Mouse (Mus musculus): ENCODE measurements around the gene Sez6l2. TPM values are rescaled to one million over a fixed set of nuclear protein-coding genes. Genes with fewer than 3 reads are reported as not detected.
A peak's percentile ranks its signal among the peaks of the same experiment; 100 is the strongest.
"Not testable (repeated sequence)": the region's sequence is repeated elsewhere in the genome, so short reads cannot be mapped to it uniquely, and the experiment has no call there.

Gene Sez6l2
- 32.7 and 36.7 TPM in 2 replicates for polyA plus RNA-seq (2015; fragmentation: Nextera tagmentation; extraction: Ambion mirVana)

DNA sequence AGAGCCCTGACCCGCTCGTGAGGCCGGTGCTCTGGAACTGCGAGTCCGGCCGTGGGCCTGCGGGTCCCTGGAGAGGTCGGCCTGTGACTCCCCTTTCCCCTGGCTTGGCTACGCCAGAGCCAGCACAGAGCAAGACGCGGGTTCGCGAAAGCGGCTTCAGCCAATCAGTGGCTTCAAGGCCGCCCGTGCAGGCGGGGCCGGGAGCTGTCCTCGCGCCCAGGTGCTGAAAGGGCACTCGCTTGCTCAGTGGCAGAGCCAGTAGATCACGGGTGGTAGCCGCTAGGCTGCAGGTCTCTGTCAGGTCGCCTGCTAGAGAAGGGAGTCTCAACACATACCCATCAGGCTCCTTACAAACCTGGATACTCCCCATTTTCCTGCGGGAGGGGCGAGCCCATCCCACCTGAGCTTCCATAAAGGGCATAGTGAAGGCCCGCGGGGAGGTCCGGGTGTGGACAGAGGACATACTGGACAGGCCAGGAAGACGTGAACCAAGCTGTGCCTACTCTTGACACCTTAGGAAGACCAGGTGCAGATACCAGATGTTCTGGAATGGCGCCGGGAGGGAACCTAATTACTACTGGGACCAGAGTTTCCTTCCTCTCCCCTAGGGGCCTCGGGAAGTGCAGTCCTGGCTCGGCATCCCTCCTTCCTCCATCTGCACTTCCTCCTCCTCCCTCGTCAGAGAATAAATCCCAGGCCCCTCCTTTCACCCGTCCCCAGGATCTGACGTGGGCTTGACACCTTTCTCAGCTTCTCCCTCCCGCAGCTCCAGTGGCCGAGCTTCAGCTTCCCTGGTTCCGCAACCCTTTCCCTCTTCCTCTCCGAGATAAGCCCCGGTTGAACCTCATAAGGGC lies at the start of gene Sez6l2:
Sez6l2 (plus strand) TSS at position 771 of the 854 bp plus-strand sequence.
- H3K9ac ChIP-seq: peak within 1 kb of the TSS; percentile 75
- WGBS: under 1% methylated on average over 40 of the region's 42 CpGs
- peaks cover 70% of the 10 kb centered on the region for H3K4me1 ChIP-seq (replicated peaks)
- no peaks in the 10 kb centered on the region for H3K9me3 ChIP-seq
- ATAC-seq (ENCODE audit: low FRiP score): peak; percentile 93
- peak within 1 kb of the TSS; percentile 95 for H3K4me2 ChIP-seq
- peaks cover 20% of the 10 kb centered on the region for H3K36me3 ChIP-seq
- H3K27me3 ChIP-seq: peaks cover 14% of the 10 kb centered on the region; the same call in 1 of the 2 replicates
- peak within 1 kb of the TSS; percentile 95 for H3K27ac ChIP-seq
- peak within 1 kb of the TSS; percentile 47 for H3K4me3 ChIP-seq

DNA sequence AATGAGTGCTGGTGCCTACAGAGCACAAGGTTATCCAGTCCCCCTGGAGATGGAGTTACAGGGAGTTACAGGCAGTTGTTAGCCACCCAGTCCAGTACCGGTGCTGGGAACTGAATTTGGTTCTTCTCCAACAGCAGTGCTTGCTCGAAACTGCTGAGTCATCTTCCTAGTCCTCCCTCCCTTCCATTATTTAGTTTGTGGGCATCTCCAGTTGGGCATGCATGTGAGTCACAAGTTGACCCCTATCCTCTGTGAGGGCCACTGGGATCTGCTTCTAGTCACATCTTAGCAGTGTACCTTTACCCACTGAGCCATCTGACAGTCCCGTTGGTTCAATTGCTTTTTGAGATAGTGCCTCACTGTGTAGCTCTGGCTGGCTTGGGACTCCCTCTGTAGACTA lies 44.8 kb upstream of the Sez6l2 start:
- 78% methylated on average over 3 of the region's 3 CpGs for WGBS
- Histone ChIP-seq H3K9me3 (no peaks in the 10 kb centered on the region), H3K4me3 (no peak overlapping the region), H3K9ac (no peak overlapping the region), H3K27ac (no peak overlapping the region), H3K27me3 (no peaks in the 10 kb centered on the region), H3K4me1 (replicated peaks) (no peaks in the 10 kb centered on the region), H3K36me3 (no peaks in the 10 kb centered on the region), H3K4me2 (no peak overlapping the region)
- ATAC-seq (ENCODE audit: low FRiP score): no peak

DNA sequence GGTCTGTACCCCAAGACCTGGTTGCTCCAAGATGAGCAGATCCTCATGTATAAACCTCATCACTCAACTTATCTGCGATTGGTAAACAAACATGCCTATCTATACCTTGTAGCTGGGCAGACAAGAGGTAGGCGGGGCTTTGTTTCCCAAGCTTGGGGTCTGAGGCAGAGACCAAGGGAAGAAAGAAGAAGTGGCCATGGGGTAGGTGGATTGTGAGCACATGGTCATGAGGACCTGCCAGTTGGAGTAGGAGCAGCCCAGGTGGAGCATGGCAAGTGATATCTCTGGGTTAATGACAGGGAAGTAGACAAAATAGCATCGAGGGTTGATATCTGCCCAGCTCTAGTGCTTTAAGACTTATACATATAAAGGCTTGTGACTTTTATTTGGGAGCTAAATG lies 35.5 kb upstream of the Sez6l2 start:
- H3K4me1 ChIP-seq (replicated peaks): no peaks in the 10 kb centered on the region
- H3K36me3 ChIP-seq: no peaks in the 10 kb centered on the region
- 88% methylated on average over 3 of the region's 3 CpGs for WGBS
- H3K4me2 ChIP-seq: no peak overlapping the region
- H3K9ac ChIP-seq: no peak overlapping the region
- no peak overlapping the region for H3K4me3 ChIP-seq
- no peaks in the 10 kb centered on the region for H3K9me3 ChIP-seq
- no peak for ATAC-seq (ENCODE audit: low FRiP score)
- H3K27ac ChIP-seq: no peak overlapping the region
- H3K27me3 ChIP-seq: no peaks in the 10 kb centered on the region

DNA sequence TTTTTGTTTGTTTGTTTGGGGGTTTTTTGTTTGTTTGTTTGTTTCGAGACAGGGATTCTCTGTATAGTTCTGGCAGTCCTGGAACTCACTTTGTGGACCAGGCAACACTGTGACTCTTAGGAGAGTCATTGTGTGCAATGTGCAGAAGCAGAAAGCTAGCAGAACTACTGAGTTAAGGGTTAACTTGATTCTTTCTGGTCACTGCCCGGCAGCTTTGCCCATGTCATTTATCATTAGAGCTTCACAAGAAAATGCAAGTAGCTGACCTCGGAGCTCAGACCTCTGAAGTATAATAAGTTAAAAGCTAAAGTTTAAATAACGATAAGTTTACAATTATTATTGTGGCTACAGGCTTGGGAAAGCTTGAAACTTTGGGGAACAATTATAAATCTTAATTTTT lies 32.0 kb upstream of the Sez6l2 start:
- not testable (repeated sequence) for H3K4me1 ChIP-seq (replicated peaks); H3K9ac ChIP-seq; H3K36me3 ChIP-seq; H3K4me3 ChIP-seq; H3K9me3 ChIP-seq; H3K4me2 ChIP-seq; ATAC-seq (ENCODE audit: low FRiP score); H3K27me3 ChIP-seq; H3K27ac ChIP-seq
- 24% methylated on average over 4 of the region's 4 CpGs for WGBS

DNA sequence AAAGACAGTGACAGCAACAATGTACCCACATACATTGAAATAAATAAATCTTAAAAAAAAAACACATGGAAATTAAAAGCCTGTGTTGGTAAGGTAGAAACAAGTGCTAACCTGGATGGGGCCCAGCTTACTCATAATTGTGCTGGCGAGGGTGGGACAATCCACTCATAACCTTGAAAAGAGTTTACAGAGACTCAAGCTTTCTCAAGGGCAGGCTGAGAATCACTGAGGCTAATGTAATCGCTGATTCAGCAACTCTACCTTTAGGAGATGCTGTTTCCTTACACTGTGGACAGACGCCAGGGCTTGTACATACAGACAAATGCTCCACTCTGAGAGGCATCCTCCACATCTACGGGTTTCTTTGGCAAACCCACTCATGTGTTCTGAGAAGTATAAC lies 30.4 kb upstream of the Sez6l2 start:
- H3K36me3 ChIP-seq: no peaks in the 10 kb centered on the region
- H3K4me1 ChIP-seq (replicated peaks): peaks cover 9% of the 10 kb centered on the region
- ATAC-seq (ENCODE audit: low FRiP score): no peak
- no peaks in the 10 kb centered on the region for H3K9me3 ChIP-seq
- H3K27ac ChIP-seq: no peak overlapping the region
- H3K9ac ChIP-seq: no peak overlapping the region
- no peak overlapping the region for H3K4me2 ChIP-seq
- no peaks in the 10 kb centered on the region for H3K27me3 ChIP-seq
- H3K4me3 ChIP-seq: no peak overlapping the region
- 84% methylated on average over 4 of the region's 4 CpGs for WGBS

DNA sequence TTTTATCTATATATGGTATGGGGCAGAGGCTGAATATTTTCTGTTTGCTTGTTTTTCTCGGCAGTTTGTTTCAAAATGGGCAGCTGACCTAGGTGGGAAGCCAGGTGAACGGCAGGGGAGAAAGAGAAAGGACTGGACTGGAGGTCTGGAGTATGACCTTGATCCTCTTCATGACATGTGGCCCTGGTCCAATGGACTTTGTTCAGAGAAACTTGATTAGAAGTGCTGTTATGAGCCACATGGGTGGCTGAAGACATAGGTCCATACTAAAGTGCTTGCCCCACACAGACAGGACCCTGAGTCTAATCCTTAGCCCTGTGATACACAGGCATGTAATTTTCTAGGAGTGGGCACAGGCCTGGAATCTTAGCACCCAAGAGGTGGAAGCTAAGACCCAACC lies 28.8 kb upstream of the Sez6l2 start:
- Histone ChIP-seq H3K27me3 (no peaks in the 10 kb centered on the region), H3K4me2 (no peak overlapping the region), H3K4me3 (no peak overlapping the region), H3K27ac (no peak overlapping the region), H3K36me3 (no peaks in the 10 kb centered on the region), H3K9me3 (no peaks in the 10 kb centered on the region), H3K4me1 (replicated peaks) (peaks cover 9% of the 10 kb centered on the region), H3K9ac (no peak overlapping the region)
- WGBS: 85% methylated on average over 2 of the region's 2 CpGs
- no peak for ATAC-seq (ENCODE audit: low FRiP score)

DNA sequence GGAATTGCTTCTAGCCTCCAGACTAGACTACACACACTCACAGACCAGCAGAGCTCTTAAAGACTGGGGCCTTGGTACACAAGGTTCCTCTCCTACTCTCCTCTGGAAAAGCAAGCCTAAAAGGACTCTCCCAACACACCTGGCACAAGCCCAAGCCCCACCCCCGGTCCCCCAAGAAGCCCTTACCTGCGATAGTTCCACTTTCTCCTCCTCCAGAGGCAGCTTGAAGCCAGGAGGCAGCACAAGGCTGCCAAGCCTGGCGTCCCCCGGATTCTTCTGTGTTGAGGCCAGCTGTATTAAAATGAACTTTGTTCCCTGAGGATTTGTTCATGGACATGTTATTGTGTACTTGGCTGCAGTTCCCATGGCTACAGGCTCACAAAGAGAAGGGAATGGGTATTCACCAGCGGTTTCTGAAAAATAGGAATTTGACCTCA lies 27.7 kb upstream of the Sez6l2 start, which contains the start of gene Tmem219:
Tmem219 (minus strand) TSS at position 294 of the 437 bp plus-strand sequence.
- Histone ChIP-seq H3K4me3 (no peak within 1 kb of the TSS), H3K36me3 (no peaks in the 10 kb centered on the region), H3K27me3 (no peaks in the 10 kb centered on the region), H3K9ac (0 out of 2 replicates have a peak within 1 kb of the TSS, but pooled peaks have one; percentile 5), H3K9me3 (no peaks in the 10 kb centered on the region), H3K4me2 (no peak within 1 kb of the TSS), H3K27ac (peak within 1 kb of the TSS; percentile 49), H3K4me1 (replicated peaks) (peaks cover 9% of the 10 kb centered on the region)
- WGBS: 14% methylated on average over 5 of the region's 5 CpGs
- ATAC-seq (ENCODE audit: low FRiP score): no peak

DNA sequence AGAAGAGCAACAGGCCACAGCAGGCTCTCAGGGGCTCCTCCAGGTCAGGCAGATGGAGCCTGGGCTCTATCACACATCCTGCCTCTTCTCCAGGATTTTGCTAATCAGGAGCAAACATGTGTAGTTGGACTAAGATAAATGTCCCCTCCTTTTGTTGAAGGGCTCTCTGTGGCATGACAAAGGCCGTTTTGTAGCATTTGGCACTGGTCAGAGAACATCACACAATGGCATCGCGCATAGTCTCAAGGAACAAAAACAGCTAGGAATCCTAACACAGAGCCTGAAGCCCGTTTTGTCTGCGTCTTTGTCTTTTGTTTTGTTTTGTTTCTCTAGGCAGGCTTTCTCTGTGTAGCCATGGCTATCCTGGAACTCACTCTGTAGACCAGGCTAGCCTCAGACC lies 26.4 kb upstream of the Sez6l2 start:
- ATAC-seq (ENCODE audit: low FRiP score): no peak
- no peaks in the 10 kb centered on the region for H3K9me3 ChIP-seq
- H3K4me3 ChIP-seq: no peak overlapping the region
- no peak overlapping the region for H3K4me2 ChIP-seq
- H3K4me1 ChIP-seq (replicated peaks): peaks cover 9% of the 10 kb centered on the region
- no peak overlapping the region for H3K9ac ChIP-seq
- no peak overlapping the region for H3K27ac ChIP-seq
- WGBS: 25% methylated on average over 5 of the region's 5 CpGs
- no peaks in the 10 kb centered on the region for H3K27me3 ChIP-seq
- no peaks in the 10 kb centered on the region for H3K36me3 ChIP-seq

DNA sequence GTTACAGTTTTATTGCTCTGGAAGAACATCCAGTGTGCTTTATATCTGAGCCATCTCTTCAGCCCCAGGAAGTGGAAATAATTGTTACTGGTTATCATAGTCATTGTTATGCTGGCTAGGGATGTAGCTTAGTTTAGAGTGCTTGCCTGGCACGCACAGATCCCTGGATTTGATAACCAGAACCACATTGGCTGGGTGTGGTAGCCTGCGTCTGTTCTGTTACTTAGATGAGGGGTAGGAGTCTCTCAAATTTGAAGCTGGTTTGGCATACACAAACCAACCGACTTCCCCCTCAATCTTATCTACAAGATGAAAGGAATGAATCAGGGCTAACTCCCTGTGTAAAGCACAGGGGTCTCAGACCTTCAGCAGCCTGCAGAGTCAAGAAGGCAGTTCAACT lies 24.1 kb upstream of the Sez6l2 start:
- no peak overlapping the region for H3K9ac ChIP-seq
- 63% methylated on average over 3 of the region's 3 CpGs for WGBS
- no peak overlapping the region for H3K4me3 ChIP-seq
- no peak for ATAC-seq (ENCODE audit: low FRiP score)
- no peak overlapping the region for H3K4me2 ChIP-seq
- H3K36me3 ChIP-seq: peaks cover 3% of the 10 kb centered on the region; the same call in 1 of the 2 replicates
- no peaks in the 10 kb centered on the region for H3K27me3 ChIP-seq
- H3K4me1 ChIP-seq (replicated peaks): peaks cover 26% of the 10 kb centered on the region
- H3K27ac ChIP-seq: no peak overlapping the region
- no peaks in the 10 kb centered on the region for H3K9me3 ChIP-seq

DNA sequence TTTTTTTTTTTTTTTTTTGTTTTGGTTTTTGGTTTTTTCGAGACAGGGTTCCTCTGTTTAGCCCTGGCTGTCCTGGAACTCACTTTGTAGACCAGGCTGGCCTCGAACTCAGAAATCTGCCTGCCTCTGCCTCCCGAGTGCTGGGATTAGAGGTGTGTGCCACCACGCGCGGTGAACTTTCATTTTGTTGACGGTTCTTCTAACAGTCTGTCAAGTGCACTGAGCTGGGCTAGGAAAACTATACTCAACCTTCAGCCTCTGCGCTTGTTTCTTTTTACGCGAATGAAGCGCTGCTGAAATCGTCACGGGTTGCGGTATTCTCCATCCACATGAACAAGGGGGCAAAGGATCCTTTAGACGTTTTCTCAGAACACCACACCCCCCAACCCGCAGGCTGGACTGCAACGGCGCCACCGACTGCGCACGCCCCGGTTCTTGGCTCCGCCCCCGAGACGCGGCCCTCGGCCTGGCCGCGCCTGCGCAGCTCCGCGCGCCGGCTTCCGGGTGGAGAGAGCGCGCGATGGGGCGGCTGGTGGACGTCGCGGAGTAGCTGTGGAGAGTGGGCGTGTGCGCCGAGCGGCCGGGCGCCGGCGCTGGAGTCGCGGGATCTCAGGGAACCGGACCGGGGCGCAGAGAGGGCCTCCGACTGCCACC lies 21.9 kb upstream of the Sez6l2 start, which contains the start of gene Kctd13:
Kctd13 (plus strand) TSS at position 496 of the 654 bp plus-strand sequence.
- peak; percentile 97 for ATAC-seq (ENCODE audit: low FRiP score)
- WGBS: 5% methylated on average over 47 of the region's 56 CpGs
- peak within 1 kb of the TSS; percentile 77 for H3K4me3 ChIP-seq

DNA sequence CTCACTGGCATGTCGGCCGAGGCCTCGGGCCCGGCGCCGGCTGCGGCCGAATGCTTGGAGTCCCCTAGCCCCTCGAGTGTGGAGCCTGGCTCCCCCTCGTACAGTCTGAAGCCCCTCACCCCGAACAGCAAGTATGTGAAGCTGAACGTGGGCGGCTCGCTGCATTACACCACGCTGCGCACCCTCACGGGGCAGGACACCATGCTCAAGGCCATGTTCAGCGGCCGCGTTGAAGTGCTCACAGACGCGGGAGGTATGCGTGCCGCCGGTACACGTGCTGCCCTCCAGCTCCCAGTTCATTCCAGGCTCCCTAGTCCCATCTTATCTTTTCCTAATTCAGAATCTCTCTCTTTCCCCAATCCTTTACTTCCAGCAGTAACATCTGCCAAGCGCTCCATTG lies 21.3 kb upstream of the Sez6l2 start:
- Histone ChIP-seq H3K4me2 (peak overlapping the region; percentile 88), H3K27me3 (no peaks in the 10 kb centered on the region), H3K36me3 (peaks cover 20% of the 10 kb centered on the region; the same call in 1 of the 2 replicates), H3K9me3 (no peaks in the 10 kb centered on the region), H3K27ac (peak overlapping the region; percentile 89), H3K4me3 (peak overlapping the region; percentile 77), H3K4me1 (replicated peaks) (peaks cover 17% of the 10 kb centered on the region), H3K9ac (peak overlapping the region; percentile 90)
- WGBS: under 1% methylated on average over 27 of the region's 27 CpGs
- peak; percentile 80 for ATAC-seq (ENCODE audit: low FRiP score)

More for the DNA sequence above, 21.9 kb upstream of the Sez6l2 start, which contains the start of gene Kctd13:
- peak within 1 kb of the TSS; percentile 88 for H3K4me2 ChIP-seq
- H3K36me3 ChIP-seq: peaks cover 17% of the 10 kb centered on the region; the same call in 1 of the 2 replicates
- no peaks in the 10 kb centered on the region for H3K27me3 ChIP-seq
- peak within 1 kb of the TSS; percentile 89 for H3K27ac ChIP-seq
- H3K9me3 ChIP-seq: no peaks in the 10 kb centered on the region
- peak within 1 kb of the TSS; percentile 90 for H3K9ac ChIP-seq
- H3K4me1 ChIP-seq (replicated peaks): peaks cover 17% of the 10 kb centered on the region

DNA sequence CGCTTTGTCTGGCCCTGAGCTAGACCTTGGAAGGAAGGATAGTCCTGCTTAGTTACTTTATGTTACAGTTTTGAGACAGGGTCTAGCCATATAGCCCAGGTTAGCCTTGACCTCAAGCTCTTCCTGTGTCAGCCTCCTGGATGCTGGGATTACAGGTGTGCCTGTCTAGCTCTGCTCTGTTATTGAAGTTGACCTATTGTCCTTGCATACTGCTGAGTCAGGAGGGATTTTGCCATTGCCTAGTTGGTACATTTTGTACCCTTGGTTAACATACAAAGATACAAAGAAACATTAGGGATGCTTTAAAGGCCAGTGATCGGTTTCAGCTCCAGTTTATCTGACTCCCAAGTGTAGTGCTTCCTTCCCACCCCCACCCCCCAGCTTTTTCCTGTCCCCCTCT lies 17.7 kb upstream of the Sez6l2 start:
- Histone ChIP-seq H3K4me2 (no peak overlapping the region), H3K36me3 (peaks cover 45% of the 10 kb centered on the region), H3K27me3 (no peaks in the 10 kb centered on the region), H3K4me1 (replicated peaks) (peaks cover 17% of the 10 kb centered on the region), H3K9me3 (no peaks in the 10 kb centered on the region), H3K4me3 (no peak overlapping the region), H3K27ac (no peak overlapping the region), H3K9ac (no peak overlapping the region)
- 78% methylated on average over 2 of the region's 2 CpGs for WGBS
- no peak for ATAC-seq (ENCODE audit: low FRiP score)

Data from hindbrain, embryonic 13.5 days (tissue).